10 mouse cellular contexts compared by ENCODE assay signal in the genomic region with DNA sequence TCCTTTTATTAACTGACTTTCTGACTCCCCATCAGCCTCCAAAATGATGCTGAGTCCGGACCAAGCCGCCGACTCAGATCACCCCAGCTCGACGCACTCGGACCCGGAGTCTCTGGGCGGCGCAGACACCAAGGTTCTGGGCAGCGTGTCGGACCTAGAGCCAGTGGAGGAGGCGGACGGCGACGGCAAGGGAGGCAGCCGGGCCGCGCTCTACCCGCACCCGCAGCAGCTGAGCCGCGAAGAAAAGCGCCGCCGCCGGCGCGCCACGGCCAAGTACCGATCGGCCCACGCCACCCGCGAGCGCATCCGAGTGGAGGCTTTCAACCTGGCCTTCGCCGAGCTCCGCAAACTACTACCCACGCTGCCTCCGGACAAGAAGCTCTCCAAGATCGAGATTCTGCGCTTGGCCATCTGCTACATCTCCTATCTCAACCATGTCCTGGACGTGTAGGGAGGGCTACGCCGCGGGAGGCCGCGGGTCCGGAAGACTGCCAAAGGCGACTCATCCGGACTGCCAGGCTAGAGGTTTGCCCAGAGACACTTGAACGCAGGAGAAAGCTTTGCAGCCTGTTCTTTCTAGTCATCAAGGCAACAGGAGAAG. TPM values are rescaled to one million over a fixed set of nuclear protein-coding genes. Genes with fewer than 3 reads are reported as not detected.
DNase-seq lines count a peak whose midpoint lies in the region; ATAC-seq and TF ChIP-seq lines count a peak whose summit lies in the region.
"Had no signal": no experiment of that assay in that cellular context is flagged by ENCODE, and none has a peak within 500 bp of the region (broad histone marks: within the 10 kb centered on the region; RNA-seq: fewer than 3 reads in every experiment).

No protein-coding gene starts in this region.

- H3K27ac ChIP-seq in gastrocnemius, adult 2 months, result no peak overlapping the region
- H3K27ac ChIP-seq in hindbrain, embryonic 10.5 days, result peak overlapping the region; percentile 94
- H3K27ac ChIP-seq in limb, embryonic 15.5 days, result no peak overlapping the region
- H3K27ac ChIP-seq: macrophage had no signal

- peak overlapping the region; percentile 50 for H3K4me3 ChIP-seq in gastrocnemius, adult 2 months
- H3K4me3 ChIP-seq in hindbrain, embryonic 10.5 days, result peak overlapping the region; percentile 59
- peak overlapping the region; percentile 29 for H3K4me3 ChIP-seq in limb, embryonic 15.5 days
- H3K4me3 ChIP-seq: erythroblast, embryonic 14.5 days had no signal

- under 1% methylated on average over 53 of the region's 53 CpGs for WGBS in hindbrain, embryonic 10.5 days
- WGBS in limb, embryonic 15.5 days, result 2% methylated on average over 53 of the region's 53 CpGs

- no peak for TF ChIP-seq CTCF in gastrocnemius, adult 2 months (IDR thresholded peaks at IDR 0.05)

- intact Hi-C loops in gastrocnemius, adult 2 months (cut with DNase I), result no loop called here

- H3K9ac ChIP-seq in limb, embryonic 15.5 days, result no peak overlapping the region

- ATAC-seq in limb, embryonic 15.5 days (ENCODE audit: insufficient number of reproducible peaks, low FRiP score, low TSS enrichment, low read depth), result no peak

- H3K36me3 ChIP-seq in hindbrain, embryonic 10.5 days, result peaks cover 7% of the 10 kb centered on the region; the same call in 1 of the 2 replicates
- no peaks in the 10 kb centered on the region for H3K36me3 ChIP-seq in limb, embryonic 15.5 days

- peaks cover 35% of the 10 kb centered on the region for H3K4me1 ChIP-seq in hindbrain, embryonic 10.5 days (replicated peaks)
- peaks cover 20% of the 10 kb centered on the region for H3K4me1 ChIP-seq in limb, embryonic 15.5 days

- no peaks in the 10 kb centered on the region for H3K9me3 ChIP-seq in hindbrain, embryonic 10.5 days
- H3K9me3 ChIP-seq in limb, embryonic 15.5 days, result no peaks in the 10 kb centered on the region

- H3K4me2 ChIP-seq in limb, embryonic 15.5 days, result peak overlapping the region; percentile 46

- H3K27me3 ChIP-seq in hindbrain, embryonic 10.5 days (ENCODE audit: insufficient read depth, poor library complexity, severe bottlenecking), result peaks cover 98% of the 10 kb centered on the region
- H3K27me3 ChIP-seq in limb, embryonic 15.5 days, result peaks cover 76% of the 10 kb centered on the region

- DNase-seq in gastrocnemius, adult 2 months, result no peak
- no peak for DNase-seq in gastrocnemius, postnatal 25 days
- DNase-seq in urinary bladder, adult 2 months (ENCODE audit: low spot score), result peak; percentile 23
- no peak for DNase-seq in urinary bladder, postnatal 36 days (ENCODE audit: low spot score in 2 of 2)
- peak; percentile 74 for DNase-seq in hindbrain, embryonic 10.5 days (ENCODE audit: low spot score)
- peak; percentile 23 for DNase-seq in right cerebral cortex, postnatal 14 days
- DNase-seq in thymus, postnatal 36 days, result no peak

RNA-seq across cellular contexts. Expression of gene Nhlh2, which starts 2.8 kb away (rescaled TPM):
- total RNA-seq in gastrocnemius, adult 2 months (2021), result not detected
- not detected for total RNA-seq in gastrocnemius, postnatal 25 days (2021)
- not detected in 2 replicates for polyA plus RNA-seq in urinary bladder, adult 2 months (2012; rRNA removed)
- 64.1 and 152 TPM in 2 replicates for polyA plus RNA-seq in hindbrain, embryonic 10.5 days (2016; fragmentation: Nextera tagmentation; extraction: Ambion mirVana)
- 0.05 TPM in 1 of 2 replicates, not detected in the other for polyA plus RNA-seq in limb, embryonic 15.5 days (2015; fragmentation: Nextera tagmentation; extraction: Ambion mirVana)
- polyA plus RNA-seq: erythroblast, embryonic 14.5 days; macrophage had no signal

Comparison
In these comparisons a context has a peak if more than half of its experiments do, and no peak if none do; other contexts are left out.
1. DNase-seq: peak in urinary bladder, adult 2 months (single experiment), hindbrain, embryonic 10.5 days (single experiment) and right cerebral cortex, postnatal 14 days (single experiment); none in gastrocnemius, adult 2 months (single experiment), gastrocnemius, postnatal 25 days (single experiment), urinary bladder, postnatal 36 days (0 of 2) and thymus, postnatal 36 days (0 of 2).
2. RNA of gene Nhlh2, which starts 2.8 kb away (polyA plus RNA-seq): 64.1 to 152 TPM in hindbrain, embryonic 10.5 days; 0.05 TPM in limb, embryonic 15.5 days and not detected in urinary bladder, adult 2 months; every median in the first group is over 10 times any median in the second.
3. Peak in every context shown above with its lines, with median percentiles within 50 percentile points of each other: H3K4me3 ChIP-seq.